In the genomic region with DNA sequence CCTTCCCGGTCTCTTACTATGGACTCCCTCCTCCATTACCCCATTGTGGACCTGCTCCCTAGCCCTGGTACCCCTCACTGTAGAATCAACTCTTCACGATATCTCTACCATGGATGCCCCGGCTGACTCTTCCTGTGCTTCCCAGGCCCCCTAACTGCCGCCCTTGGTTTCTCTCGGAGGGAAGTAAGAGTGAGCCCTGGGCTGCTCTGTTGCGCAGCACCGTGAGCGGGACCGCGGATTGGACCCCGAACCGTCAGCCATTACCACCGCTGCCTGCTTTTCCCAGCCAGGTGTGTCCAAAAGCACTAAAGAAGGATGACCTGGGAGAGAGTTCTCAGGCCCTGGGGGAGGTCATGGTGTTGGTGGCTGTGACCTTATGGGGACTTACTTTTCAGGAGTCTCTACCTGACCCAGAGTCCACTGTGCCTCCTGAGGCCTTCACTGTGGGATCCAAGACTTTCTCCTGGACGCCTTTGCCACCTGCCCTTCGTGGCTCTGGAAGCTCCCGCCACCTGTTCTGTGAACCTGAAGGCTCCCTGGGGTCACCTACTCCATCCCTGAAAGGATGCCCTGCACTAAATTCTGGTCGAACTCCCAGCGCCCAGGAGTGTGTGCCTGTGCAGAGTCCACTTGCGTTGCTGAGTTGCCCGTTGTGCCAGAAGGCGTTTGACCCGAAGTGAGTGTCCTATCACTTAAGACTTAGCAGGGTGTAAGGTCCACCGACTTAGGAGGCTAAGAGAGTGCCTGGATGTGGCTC, we compare ENCODE assay signal across 7 mouse cellular contexts. TPM values are rescaled to one million over a fixed set of nuclear protein-coding genes. Genes with fewer than 3 reads are reported as not detected.
DNase-seq lines count a peak whose midpoint lies in the region; ATAC-seq and TF ChIP-seq lines count a peak whose summit lies in the region.

No protein-coding gene starts in this region.

- H3K27me3 ChIP-seq in thymus, adult 2 months (ENCODE audit: control insufficient read depth, insufficient read depth, low read length), result no peaks in the 10 kb centered on the region
- no peaks in the 10 kb centered on the region for H3K27me3 ChIP-seq in cerebellum, adult 2 months (ENCODE audit: control insufficient read depth, insufficient read depth, low read length)
- H3K27me3 ChIP-seq in forebrain, embryonic 16.5 days (replicated peaks; ENCODE audit: control insufficient read depth, insufficient read depth, low read length), result no peaks in the 10 kb centered on the region
- no peaks in the 10 kb centered on the region for H3K27me3 ChIP-seq in lung, embryonic 16.5 days (ENCODE audit: control insufficient read depth, insufficient read depth, low read depth, low read length)
- no peaks in the 10 kb centered on the region for H3K27me3 ChIP-seq in stomach, postnatal 0 days (ENCODE audit: control insufficient read depth, insufficient read depth, low read length)

- peak; percentile 11 for DNase-seq in thymus, adult 2 months
- DNase-seq in thymus, postnatal 0 days (ENCODE audit: low spot score), result no peak
- peak; percentile 70 to 77 for DNase-seq in cerebellum, adult 2 months
- DNase-seq in kidney, adult 11 months, result peak; percentile 78
- peak; percentile 45 for DNase-seq in stomach, postnatal 0 days (ENCODE audit: low spot score)

- H3K27ac ChIP-seq in thymus, adult 2 months (ENCODE audit: control insufficient read depth, insufficient read depth, low read length), result peak overlapping the region; percentile 85
- peak overlapping the region; percentile 100 for H3K27ac ChIP-seq in cerebellum, adult 2 months (ENCODE audit: insufficient read depth, low read length)
- peak overlapping the region; percentile 99 for H3K27ac ChIP-seq in forebrain, embryonic 16.5 days (ENCODE audit: low read length)
- H3K27ac ChIP-seq in lung, embryonic 16.5 days (ENCODE audit: low read length), result peak overlapping the region; percentile 98
- peak overlapping the region; percentile 97 for H3K27ac ChIP-seq in stomach, postnatal 0 days (replicated peaks)

- peak overlapping the region; percentile 70 for H3K4me3 ChIP-seq in thymus, adult 2 months (ENCODE audit: control insufficient read depth, insufficient read depth, low read length)
- peak overlapping the region; percentile 70 for H3K4me3 ChIP-seq in cerebellum, adult 2 months (replicated peaks; ENCODE audit: insufficient read depth, low read depth, low read length)
- peak overlapping the region; percentile 63 for H3K4me3 ChIP-seq in forebrain, embryonic 16.5 days (replicated peaks; ENCODE audit: low read length)
- H3K4me3 ChIP-seq in lung, embryonic 16.5 days (ENCODE audit: low read length), result peak overlapping the region; percentile 55
- peak overlapping the region; percentile 61 for H3K4me3 ChIP-seq in stomach, postnatal 0 days (ENCODE audit: low read depth, low read length)

- TF ChIP-seq EP300 in stomach, postnatal 0 days (optimal IDR thresholded peaks at IDR 0.05), result no peak

- TF ChIP-seq CTCF in thymus, adult 2 months (IDR thresholded peaks at IDR 0.05; ENCODE audit: borderline replicate concordance, control insufficient read depth, extremely low read depth, insufficient read depth, low read length, poor library complexity), result no peak
- TF ChIP-seq CTCF in cerebellum, adult 2 months (IDR thresholded peaks at IDR 0.05; ENCODE audit: borderline replicate concordance, insufficient read depth, low read depth, low read length), result no peak
- TF ChIP-seq CTCF in stomach, postnatal 0 days (IDR thresholded peaks at IDR 0.05; ENCODE audit: low read depth), result no peak

- H3K9ac ChIP-seq in forebrain, embryonic 16.5 days (replicated peaks; ENCODE audit: low read depth, low read length), result peak overlapping the region; percentile 92
- peak overlapping the region; percentile 79 for H3K9ac ChIP-seq in lung, embryonic 16.5 days (ENCODE audit: low read length)
- peak overlapping the region; percentile 81 for H3K9ac ChIP-seq in stomach, postnatal 0 days (ENCODE audit: low read length)

- peaks cover 14% of the 10 kb centered on the region for H3K4me1 ChIP-seq in thymus, adult 2 months (replicated peaks; ENCODE audit: control insufficient read depth, insufficient read depth, low read length)
- H3K4me1 ChIP-seq in cerebellum, adult 2 months (ENCODE audit: control insufficient read depth, insufficient read depth, low read length), result peaks cover 62% of the 10 kb centered on the region
- H3K4me1 ChIP-seq in forebrain, embryonic 16.5 days (replicated peaks; ENCODE audit: control insufficient read depth, insufficient read depth, low read length), result peaks cover 45% of the 10 kb centered on the region
- H3K4me1 ChIP-seq in lung, embryonic 16.5 days (replicated peaks; ENCODE audit: control insufficient read depth, insufficient read depth, low read length), result peaks cover 23% of the 10 kb centered on the region
- no peaks in the 10 kb centered on the region for H3K4me1 ChIP-seq in stomach, postnatal 0 days (replicated peaks; ENCODE audit: control insufficient read depth, insufficient read depth)

- TF ChIP-seq POLR2A in thymus, adult 2 months (IDR thresholded peaks at IDR 0.05; ENCODE audit: control insufficient read depth, extremely low read depth, insufficient read depth, low read length, poor library complexity), result no peak
- TF ChIP-seq POLR2A in cerebellum, adult 2 months (IDR thresholded peaks at IDR 0.05; ENCODE audit: borderline replicate concordance, insufficient read depth, low read length), result peak; percentile 13; the same call in 1 of the 2 replicates

- peak overlapping the region; percentile 96 for H3K4me2 ChIP-seq in forebrain, embryonic 16.5 days (ENCODE audit: low read length)
- peak overlapping the region; percentile 71 for H3K4me2 ChIP-seq in lung, embryonic 16.5 days (ENCODE audit: low read depth, low read length)
- H3K4me2 ChIP-seq in stomach, postnatal 0 days (replicated peaks; ENCODE audit: low read depth), result peak overlapping the region; percentile 95

- no peaks in the 10 kb centered on the region for H3K9me3 ChIP-seq in forebrain, embryonic 16.5 days (ENCODE audit: control insufficient read depth, low read length)
- H3K9me3 ChIP-seq in lung, embryonic 16.5 days (ENCODE audit: control insufficient read depth, low read length), result no peaks in the 10 kb centered on the region
- H3K9me3 ChIP-seq in stomach, postnatal 0 days (ENCODE audit: control insufficient read depth, low read length), result no peaks in the 10 kb centered on the region

- H3K36me3 ChIP-seq in thymus, adult 2 months (ENCODE audit: control insufficient read depth, insufficient read depth, low read length), result no peaks in the 10 kb centered on the region
- H3K36me3 ChIP-seq in forebrain, embryonic 16.5 days (ENCODE audit: control insufficient read depth, insufficient read depth), result no peaks in the 10 kb centered on the region
- no peaks in the 10 kb centered on the region for H3K36me3 ChIP-seq in lung, embryonic 16.5 days (ENCODE audit: control insufficient read depth, insufficient read depth, low read length)
- H3K36me3 ChIP-seq in stomach, postnatal 0 days (ENCODE audit: control insufficient read depth, insufficient read depth, low read length), result no peaks in the 10 kb centered on the region; the same call in 1 of the 2 replicates

- ATAC-seq in forebrain, embryonic 16.5 days, result peak; percentile 27
- ATAC-seq in lung, embryonic 16.5 days (ENCODE audit: low read depth), result peak; percentile 15
- ATAC-seq in stomach, postnatal 0 days (ENCODE audit: low FRiP score, low TSS enrichment), result peak; percentile 10; the same call in 1 of the 2 replicates

- WGBS in thymus, adult 2 months, result 39% methylated on average over 23 of the region's 23 CpGs
- 2% methylated on average over 23 of the region's 23 CpGs for WGBS in cerebellum, adult 2 months
- 8% methylated on average over 23 of the region's 23 CpGs for WGBS in forebrain, embryonic 16.5 days
- 7% methylated on average over 23 of the region's 23 CpGs for WGBS in lung, embryonic 16.5 days
- WGBS in stomach, postnatal 0 days, result 14% methylated on average over 23 of the region's 23 CpGs

RNA-seq across cellular contexts. Expression of a gene that starts 0.9 kb away (rescaled TPM):
- 85.7 and 91.3 TPM in 2 replicates for polyA plus RNA-seq in thymus, adult 2 months (2012; rRNA removed)
- polyA plus RNA-seq in thymus, postnatal 0 days (2015; fragmentation: Nextera tagmentation; extraction: Ambion mirVana), result 67.9 and 71.3 TPM in 2 replicates
- polyA plus RNA-seq in cerebellum, adult 2 months (2012; rRNA removed), result 94.5 and 109 TPM in 2 replicates
- polyA plus RNA-seq in forebrain, embryonic 16.5 days (2015; fragmentation: Nextera tagmentation; extraction: Ambion mirVana), result 79.4 and 84.0 TPM in 2 replicates
- polyA plus RNA-seq in lung, embryonic 16.5 days (2015; fragmentation: Nextera tagmentation; extraction: Ambion mirVana), result 78.6 and 79.6 TPM in 2 replicates
- polyA plus RNA-seq in stomach, postnatal 0 days (2015; fragmentation: Nextera tagmentation; extraction: Ambion mirVana), result 43.5 and 46.3 TPM in 2 replicates

RNA-seq across cellular contexts. Expression of a gene that starts 28.1 kb away (rescaled TPM):
- 70.5 and 79.5 TPM in 2 replicates for polyA plus RNA-seq in thymus, adult 2 months (2012; rRNA removed)
- 8.1 and 9.3 TPM in 2 replicates for polyA plus RNA-seq in thymus, postnatal 0 days (2015; fragmentation: Nextera tagmentation; extraction: Ambion mirVana)
- 87.2 and 106 TPM in 2 replicates for polyA plus RNA-seq in cerebellum, adult 2 months (2012; rRNA removed)
- 15.8 and 16.0 TPM in 2 replicates for polyA plus RNA-seq in forebrain, embryonic 16.5 days (2015; fragmentation: Nextera tagmentation; extraction: Ambion mirVana)
- polyA plus RNA-seq in lung, embryonic 16.5 days (2015; fragmentation: Nextera tagmentation; extraction: Ambion mirVana), result 15.8 and 16.7 TPM in 2 replicates
- 9.7 and 10.8 TPM in 2 replicates for polyA plus RNA-seq in stomach, postnatal 0 days (2015; fragmentation: Nextera tagmentation; extraction: Ambion mirVana)
